Mouse (Mus musculus) CD4-positive helper T cell, adult 2 months (primary cell): ENCODE data around the gene Ccdc77.

Source experiments
- DNase-seq: peaks from one replicate; pipeline ENCODE4 v3.0.0-alpha.2; 2012; ENCODE audit warnings: low read depth, missing footprints, low spot score

Gene Ccdc77

GRCm38 (mm10) chr6:120363688-120364522 lies at the start of gene Ccdc77, which contains the start of gene Kdm5a:
Gene Ccdc77 (minus strand): TSS chr6:120364374.
Gene Kdm5a (plus strand): TSS chr6:120364124.
- peak; percentile 98 for DNase-seq

GRCm38 (mm10) chr6:120403936-120404335 lies 39.8 kb upstream of the Ccdc77 start:
- no peak for DNase-seq

GRCm38 (mm10) chr6:120395622-120396345 lies 31.6 kb upstream of the Ccdc77 start:
- no peak for DNase-seq

GRCm38 (mm10) chr6:120392811-120393210 lies 28.6 kb upstream of the Ccdc77 start:
- DNase-seq, result no peak

GRCm38 (mm10) chr6:120390054-120390453 lies 25.9 kb upstream of the Ccdc77 start:
- DNase-seq, result no peak

GRCm38 (mm10) chr6:120376736-120377135 lies 12.6 kb upstream of the Ccdc77 start:
- DNase-seq, result no peak

GRCm38 (mm10) chr6:120365051-120365450 lies 877 bp upstream of the Ccdc77 start:
- peak; percentile 52 for DNase-seq

GRCm38 (mm10) chr6:120364523-120364905 lies 340 bp upstream of the Ccdc77 start:
- DNase-seq, result no peak

- peak; percentile 25 for DNase-seq
Observed at GRCm38 (mm10) chr6:120362774-120363687, 1.1 kb downstream of the Ccdc77 start.

GRCm38 (mm10) chr6:120362124-120362523 lies 2.0 kb downstream of the Ccdc77 start:
- no peak for DNase-seq

- DNase-seq, result peak; percentile 92
Observed at GRCm38 (mm10) chr6:120356951-120357945, 6.9 kb downstream of the Ccdc77 start.

GRCm38 (mm10) chr6:120356478-120356877 lies 7.7 kb downstream of the Ccdc77 start:
- DNase-seq, result no peak

- no peak for DNase-seq
Observed at GRCm38 (mm10) chr6:120349018-120349417, 15.2 kb downstream of the Ccdc77 start.

- DNase-seq, result no peak
Observed at GRCm38 (mm10) chr6:120343992-120344391, 20.2 kb downstream of the Ccdc77 start.

- no peak for DNase-seq
Observed at GRCm38 (mm10) chr6:120332351-120332750, 31.8 kb downstream of the Ccdc77 start.

GRCm38 (mm10) chr6:120324295-120324927 lies 39.8 kb downstream of the Ccdc77 start:
- DNase-seq, result peak; percentile 73

- no peak for DNase-seq
Observed at GRCm38 (mm10) chr6:120320369-120320768, 43.8 kb downstream of the Ccdc77 start.

- no peak for DNase-seq
Observed at GRCm38 (mm10) chr6:120319129-120319528, 45.0 kb downstream of the Ccdc77 start.

- no peak for DNase-seq
Observed at GRCm38 (mm10) chr6:120318303-120318940, 45.8 kb downstream of the Ccdc77 start.
